Mouse (Mus musculus): Measurements from ENCODE around the gene Oxt.

DNA sequence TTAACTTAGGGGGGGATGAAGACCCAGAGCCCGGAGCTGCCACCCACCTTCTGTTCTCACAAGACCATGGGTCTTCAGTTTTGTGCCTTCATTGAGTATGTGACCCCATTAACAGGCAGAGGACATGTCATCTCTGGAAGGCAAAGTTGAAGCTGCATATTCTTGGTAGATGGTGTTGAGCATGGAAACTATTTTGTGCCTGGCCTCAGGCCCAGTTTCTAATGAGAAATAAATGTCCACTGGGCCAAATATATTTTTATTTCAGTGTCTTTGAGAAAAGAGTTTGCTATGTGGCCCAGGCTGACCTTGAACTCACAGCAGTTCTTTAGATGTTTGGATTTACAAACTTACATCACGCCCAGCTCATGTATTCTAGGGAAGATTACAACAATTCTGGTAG, 13.8 kb downstream of the Oxt start:
- TF ChIP-seq CTCF (IDR thresholded peaks at IDR 0.05; ENCODE audit: low read depth) (no peak), EP300 (IDR thresholded peaks at IDR 0.05; ENCODE audit: low read depth) (no peak)

All from heart, postnatal 0 days (tissue).